Mouse (Mus musculus) hematopoietic stem cell, adult 5-6 weeks (primary cell): ENCODE measurements at regions not wholly inside any gene's neighbourhood (a gene's known extent, or its start where the extent isn't known, plus 50 kb on each side); places are given as distances from the start of the nearest gene placed in this dataset.

Experiments used
- ATAC-seq, 2 experiments: fragments of 125-278 bp in 1 of 2; replicated peaks in 1 of 2; 2 replicates each; pipeline ENCODE4 v1.8.0; 2016 to 2017; ENCODE audit warnings: inconsistent platforms in 2 of 2, mild to moderate bottlenecking in 2 of 2, moderate number of reproducible peaks in 2 of 2, low read depth in 1 of 2, moderate TSS enrichment in 1 of 2; ENCODE audit not compliant: low FRiP score in 2 of 2, poor library complexity in 2 of 2, severe bottlenecking in 2 of 2, insufficient read depth in 1 of 2, low TSS enrichment in 1 of 2

DNA sequence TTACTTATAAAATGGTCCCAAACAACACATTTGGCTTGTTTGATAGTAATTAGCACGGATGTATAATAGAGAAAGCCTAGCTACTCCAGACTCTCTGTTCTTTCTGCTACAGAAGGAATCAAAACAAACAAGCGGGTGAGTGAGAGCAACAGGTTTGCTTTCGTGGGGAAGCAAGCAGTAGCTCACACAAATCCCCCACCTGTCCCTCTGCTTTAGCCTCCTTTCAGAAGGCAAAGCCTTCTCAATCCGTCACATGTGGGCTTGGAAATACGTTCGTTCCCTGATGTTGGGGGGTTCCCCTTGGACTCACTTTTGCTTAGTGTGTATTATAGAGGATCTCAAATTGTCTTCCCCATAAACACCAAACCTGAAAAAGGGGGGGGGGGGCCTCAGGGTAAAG lies 311.8 kb downstream of the Ndfip2 start:
- no peak for ATAC-seq

DNA sequence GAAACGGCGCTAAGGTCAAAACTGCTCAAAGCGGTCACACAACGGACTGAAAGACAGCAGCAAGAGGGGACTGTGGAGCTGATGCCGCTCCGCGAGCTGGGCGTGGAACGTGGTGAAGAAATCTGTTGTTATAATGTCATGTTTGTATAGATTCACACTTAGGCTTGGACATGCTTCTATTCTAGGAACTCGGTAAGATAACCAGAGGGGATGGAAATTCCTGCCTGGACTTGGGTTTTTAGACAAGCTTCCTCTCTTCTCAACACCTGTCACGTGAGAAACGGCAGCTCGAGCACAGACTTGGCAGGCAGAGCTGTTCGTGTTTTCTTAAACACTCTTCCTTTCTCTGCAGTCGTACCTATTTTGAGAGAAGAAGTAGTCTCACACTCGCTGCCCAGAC lies 307.5 kb downstream of the Ndfip2 start:
- ATAC-seq = peak; percentile 56 to 58; a peak in 3 of 4 replicates

GRCm38 (mm10) chr14:105562843-105563242 lies 304.5 kb downstream of the Ndfip2 start:
- no peak for ATAC-seq

- ATAC-seq = 0 out of 4 replicates have a peak, but pooled peaks of 1 of the 2 experiments have one; percentile 32
Observed at GRCm38 (mm10) chr14:105556813-105557212, 298.4 kb downstream of the Ndfip2 start.

DNA sequence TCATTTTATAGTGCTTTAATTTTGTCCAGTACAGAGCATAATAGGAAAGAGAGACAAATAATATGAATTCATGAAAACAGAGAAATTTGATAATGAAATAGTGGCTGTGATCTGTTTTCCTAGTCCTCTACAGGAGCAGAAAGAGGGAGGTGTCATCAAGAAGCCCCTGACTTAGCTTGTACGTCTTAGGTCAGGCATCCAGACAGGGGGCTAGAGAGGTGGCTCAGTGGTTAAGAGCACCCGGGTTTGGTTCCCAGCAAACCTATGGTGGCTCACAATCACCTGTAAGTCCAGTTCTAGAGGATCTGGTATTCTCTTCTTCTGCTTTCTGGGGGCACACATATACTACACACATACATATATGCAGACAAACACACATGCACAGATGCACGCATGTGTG lies 285.7 kb downstream of the Ndfip2 start:
- no peak for ATAC-seq

GRCm38 (mm10) chr14:105542486-105543145 lies 284.2 kb downstream of the Ndfip2 start:
- peak; percentile 29 to 53; a peak in 3 of 4 replicates for ATAC-seq

DNA sequence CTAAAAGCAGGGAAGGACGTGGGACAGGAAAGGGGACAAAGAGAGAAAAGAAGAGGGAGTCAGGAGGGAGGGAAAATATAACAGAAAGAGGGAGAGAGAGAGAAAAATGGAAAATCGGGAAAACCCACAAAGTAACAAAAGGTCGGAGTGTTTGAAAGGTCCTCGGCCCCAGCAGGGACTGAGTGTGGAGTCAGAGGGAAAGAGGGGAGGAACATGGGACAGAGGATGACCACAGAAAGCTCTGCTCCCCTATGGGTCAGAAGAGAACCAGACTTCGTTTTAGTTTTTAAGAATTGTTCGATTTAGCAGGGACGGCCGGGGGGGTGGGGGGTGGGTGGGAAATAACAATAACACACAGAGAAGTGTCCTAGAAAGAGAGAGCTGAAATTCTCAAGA lies 283.7 kb downstream of the Ndfip2 start:
- no peak for ATAC-seq

- ATAC-seq = no peak
Observed at GRCm38 (mm10) chr14:105532168-105532745, 273.9 kb downstream of the Ndfip2 start.

- no peak for ATAC-seq
Observed at GRCm38 (mm10) chr14:105528107-105528506, 269.7 kb downstream of the Ndfip2 start.

- ATAC-seq = no peak
Observed at GRCm38 (mm10) chr14:105523849-105524248, 265.5 kb downstream of the Ndfip2 start.

- no peak for ATAC-seq
Observed at GRCm38 (mm10) chr14:105522279-105522678, 263.9 kb downstream of the Ndfip2 start.

GRCm38 (mm10) chr14:105518706-105519105 lies 260.3 kb downstream of the Ndfip2 start:
- no peak for ATAC-seq

GRCm38 (mm10) chr14:105514413-105514812 lies 256.0 kb downstream of the Ndfip2 start:
- ATAC-seq = no peak

GRCm38 (mm10) chr14:105512914-105513677 lies 254.7 kb downstream of the Ndfip2 start:
- ATAC-seq = no peak

GRCm38 (mm10) chr14:105511826-105512225 lies 253.5 kb downstream of the Ndfip2 start:
- ATAC-seq = no peak

DNA sequence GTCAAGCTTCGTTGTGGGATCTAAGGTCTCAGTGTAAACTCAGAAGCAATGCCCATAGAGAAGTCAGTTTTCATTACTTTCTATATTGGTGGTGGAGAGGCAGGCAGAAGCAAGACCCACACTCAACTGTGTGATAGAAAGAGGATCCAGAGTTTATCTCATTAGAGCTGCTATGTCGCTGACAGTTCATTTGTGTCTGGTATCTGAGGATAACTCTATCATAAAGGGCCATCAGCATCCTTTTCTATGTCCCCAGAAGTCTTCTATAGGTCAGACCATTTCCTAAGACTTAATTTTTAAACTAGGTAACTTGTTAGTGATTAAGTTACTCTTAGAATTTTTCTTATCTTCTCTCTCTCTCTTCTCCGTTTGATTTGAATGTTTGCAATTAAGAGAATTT lies 252.8 kb downstream of the Ndfip2 start:
- no peak for ATAC-seq

- no peak for ATAC-seq
Observed at GRCm38 (mm10) chr14:105505261-105505660, 246.9 kb downstream of the Ndfip2 start.

DNA sequence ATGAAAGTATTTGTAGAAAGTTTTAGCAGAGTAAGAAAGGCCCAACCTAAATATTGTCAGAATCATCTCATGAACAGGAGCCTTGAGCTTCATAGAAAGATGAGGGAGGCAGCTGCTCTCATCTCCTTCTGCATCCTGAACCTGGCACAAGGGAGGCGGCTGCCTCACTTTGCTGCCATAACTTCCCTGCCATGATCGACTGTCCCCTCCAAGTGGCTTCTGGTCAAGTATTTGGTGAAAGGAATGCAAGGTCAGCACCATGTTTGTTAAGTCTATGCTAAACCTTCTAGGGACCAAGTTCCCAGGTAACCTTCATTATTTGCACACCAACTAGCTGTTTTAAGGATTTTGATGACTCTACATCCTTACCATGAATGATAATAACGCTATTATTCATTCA lies 246.0 kb downstream of the Ndfip2 start:
- no peak for ATAC-seq
